In the genomic region with DNA sequence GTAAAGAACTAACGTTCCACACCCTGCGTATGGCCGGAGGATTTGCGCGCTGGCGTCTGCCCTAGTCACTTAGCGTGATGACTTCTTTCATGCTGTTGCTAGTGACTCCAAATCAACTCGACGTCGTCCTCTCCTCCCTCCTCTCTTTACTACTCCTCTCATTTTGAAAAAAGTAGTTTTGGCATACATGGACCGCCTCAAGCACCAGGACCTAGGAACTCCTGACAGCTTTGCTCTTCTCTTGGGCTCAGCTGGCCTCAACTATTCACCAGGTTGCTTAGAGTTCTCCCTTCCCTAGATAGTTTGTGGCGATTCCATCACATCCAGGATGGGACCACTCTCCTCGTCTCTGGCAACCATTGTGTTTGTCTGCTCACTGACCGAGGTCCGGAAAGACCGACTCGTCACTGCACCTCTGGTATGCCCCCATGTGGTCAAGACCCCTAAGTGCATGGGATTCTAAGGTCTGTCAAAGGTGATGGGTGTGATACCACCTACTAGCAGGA, we compare ENCODE assay signal across 8 mouse cellular contexts. TPM values are rescaled to one million over a fixed set of nuclear protein-coding genes. Genes with fewer than 3 reads are reported as not detected.
A peak's percentile ranks its signal among the peaks of the same experiment; 100 is the strongest.
DNase-seq lines count a peak whose midpoint lies in the region; ATAC-seq and TF ChIP-seq lines count a peak whose summit lies in the region.

No protein-coding gene starts in this region.

- TF ChIP-seq CTCF in cortical plate, adult 2 months (IDR thresholded peaks at IDR 0.05; ENCODE audit: extremely low read depth, insufficient read depth, low read length) = peak; percentile 60

- no peak for TF ChIP-seq POLR2A in cortical plate, adult 2 months (IDR thresholded peaks at IDR 0.05; ENCODE audit: extremely low read depth, insufficient read depth, low read length)

- peaks cover 2% of the 10 kb centered on the region; the same call in 1 of the 2 replicates for H3K4me1 ChIP-seq in cortical plate, adult 2 months (ENCODE audit: control insufficient read depth, insufficient read depth, low read length)

- peak overlapping the region; percentile 52 for H3K27ac ChIP-seq in cortical plate, adult 2 months (ENCODE audit: insufficient read depth, low read length)

- DNase-seq in adipocyte (ENCODE audit: low spot score) = peak; percentile 62
- peak; percentile 76 for DNase-seq in gastrocnemius, postnatal 10 days
- DNase-seq in induced T-regulatory cell, adult 2 months (ENCODE audit: low read depth) = peak; percentile 97
- peak; percentile 71 to 86 for DNase-seq in left cerebral cortex, postnatal 10 days (ENCODE audit: extremely low spot score in 1 of 2, low spot score in 2 of 2)
- peak; percentile 84 for DNase-seq in right cerebral cortex, postnatal 10 days (ENCODE audit: low spot score in 2 of 2)
- DNase-seq in urinary bladder, postnatal 4 days (ENCODE audit: low spot score in 2 of 2) = peak; percentile 76 to 86

- peak; percentile 47 for ATAC-seq in megakaryocyte progenitor cell, adult 5-6 weeks (replicated peaks; ENCODE audit: poor library complexity)

- H3K4me3 ChIP-seq in cortical plate, adult 2 months (ENCODE audit: insufficient read depth, low read length) = peak overlapping the region; percentile 98

- intact Hi-C loops in left cerebral cortex, postnatal 10 days (cut with DNase I) = loop anchor here (2.0 kb wide), 1 partner anchor 75 kb away; no protein-coding TSS in a partner anchor

RNA-seq across cellular contexts. Expression of a gene that starts 13.2 kb away (rescaled TPM):
- not detected in 2 replicates for polyA plus RNA-seq in cortical plate, adult 2 months (2012; rRNA removed)
- not detected for total RNA-seq in gastrocnemius, postnatal 10 days (2021)
- total RNA-seq in left cerebral cortex, postnatal 10 days (2021) = not detected
- 0.32 and 1.4 TPM in 2 replicates for total RNA-seq in megakaryocyte progenitor cell, adult 5-6 weeks (2015)
- not detected in 2 replicates for total RNA-seq in megakaryocyte progenitor cell, adult 5-6 weeks (2017)

RNA-seq across cellular contexts. Expression of a gene that starts 13.2 kb away (rescaled TPM):
- polyA plus RNA-seq in cortical plate, adult 2 months (2012; rRNA removed) = not detected in 2 replicates
- not detected for total RNA-seq in gastrocnemius, postnatal 10 days (2021)
- total RNA-seq in left cerebral cortex, postnatal 10 days (2021) = not detected
- total RNA-seq in megakaryocyte progenitor cell, adult 5-6 weeks (2015) = not detected in 2 replicates
- not detected in 2 replicates for total RNA-seq in megakaryocyte progenitor cell, adult 5-6 weeks (2017)

RNA-seq across cellular contexts. Expression of a gene that starts 48.1 kb away (rescaled TPM):
- polyA plus RNA-seq in cortical plate, adult 2 months (2012; rRNA removed) = 0.08 TPM in 1 of 2 replicates, not detected in the other
- total RNA-seq in gastrocnemius, postnatal 10 days (2021) = under 1 TPM in 1 of 2 experiments, not detected in 1; 0.16 TPM
- total RNA-seq in left cerebral cortex, postnatal 10 days (2021) = not detected
- total RNA-seq in megakaryocyte progenitor cell, adult 5-6 weeks (2015) = 3.1 and 6.7 TPM in 2 replicates
- 4.8 and 9.2 TPM in 2 replicates for total RNA-seq in megakaryocyte progenitor cell, adult 5-6 weeks (2017)

RNA-seq across cellular contexts. Expression of a gene that starts 50.3 kb away (rescaled TPM):
- polyA plus RNA-seq in cortical plate, adult 2 months (2012; rRNA removed) = 0.04 and 0.19 TPM in 2 replicates
- total RNA-seq in gastrocnemius, postnatal 10 days (2021) = under 1 TPM in 1 of 2 experiments, not detected in 1; 0.14 TPM
- total RNA-seq in left cerebral cortex, postnatal 10 days (2021) = not detected
- total RNA-seq in megakaryocyte progenitor cell, adult 5-6 weeks (2015) = 0.07 and 0.96 TPM in 2 replicates
- 0.37 and 0.51 TPM in 2 replicates for total RNA-seq in megakaryocyte progenitor cell, adult 5-6 weeks (2017)

RNA-seq across cellular contexts. Expression of a gene that starts 51.6 kb away (rescaled TPM):
- 2.0 and 2.2 TPM in 2 replicates for polyA plus RNA-seq in cortical plate, adult 2 months (2012; rRNA removed)
- total RNA-seq in gastrocnemius, postnatal 10 days (2021) = under 1 TPM; 0.14 to 0.54 TPM
- 1 to 10 TPM; 1.5 to 1.7 TPM for total RNA-seq in left cerebral cortex, postnatal 10 days (2021)
- total RNA-seq in megakaryocyte progenitor cell, adult 5-6 weeks (2015) = 237 and 280 TPM in 2 replicates
- 243 and 287 TPM in 2 replicates for total RNA-seq in megakaryocyte progenitor cell, adult 5-6 weeks (2017)

Comparison
In these comparisons a context has a peak if more than half of its experiments do, and no peak if none do; other contexts are left out.
1. Peak in every context shown above with its lines: DNase-seq, ATAC-seq, H3K4me3 ChIP-seq and H3K27ac ChIP-seq.